Mouse (Mus musculus) ES-E14 (cell line): Measurements from ENCODE around the gene E130114P18Rik.

Experiments used
- CHD2 ChIP-seq: IDR thresholded peaks from 2 replicates; pipeline ENCODE4 v1.6.1; 2014; ENCODE audit warnings: mild to moderate bottlenecking, low read depth, low read length, inconsistent platforms
- HCFC1 ChIP-seq: IDR thresholded peaks from 2 replicates; pipeline ENCODE4 v1.6.1; 2012; ENCODE audit warnings: low read length, inconsistent platforms, borderline replicate concordance; ENCODE audit not compliant: insufficient read depth
- MAFK ChIP-seq: IDR thresholded peaks from 2 replicates; pipeline ENCODE4 v1.6.1; 2014; ENCODE audit warnings: mild to moderate bottlenecking, low read depth, low read length, inconsistent platforms; ENCODE audit not compliant: insufficient read depth
- ZC3H11A ChIP-seq: IDR thresholded peaks from 2 replicates; pipeline ENCODE4 v1.6.1; 2012; ENCODE audit warnings: low read depth, mild to moderate bottlenecking, inconsistent platforms, low read length, borderline replicate concordance

- TF ChIP-seq MAFK = no peak
- TF ChIP-seq HCFC1 = no peak
- TF ChIP-seq ZC3H11A = no peak
- TF ChIP-seq CHD2 = no peak
These were observed 16.1 kb upstream of the E130114P18Rik start for GRCm38 (mm10) chr4:97793931-97794330.
